Mouse (Mus musculus): ENCODE data around the gene Creb5.

Creb5 gene

DNA sequence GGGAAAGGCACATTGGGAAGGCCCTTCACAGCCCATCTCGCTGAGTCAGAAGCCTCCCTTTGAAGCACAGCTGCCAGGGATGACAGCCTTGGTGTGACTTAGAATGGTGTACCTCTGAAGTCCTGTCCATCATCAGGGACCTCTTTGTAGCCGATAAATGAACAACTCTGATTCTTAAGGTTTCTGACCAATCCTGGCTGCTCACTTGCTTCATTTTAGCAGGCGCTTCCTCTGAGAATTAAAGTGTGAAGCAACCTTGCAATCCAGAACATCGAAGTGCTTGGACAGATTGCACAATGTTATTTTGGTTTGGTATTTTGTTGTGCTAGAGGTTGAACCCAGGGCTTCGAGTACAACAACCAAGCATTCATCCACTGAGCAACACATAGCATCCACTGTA is 190.4 kb downstream of the Creb5 start:
- DNase-seq (ENCODE audit: extremely low read depth, insufficient read length, low spot score) = no peak

DNA sequence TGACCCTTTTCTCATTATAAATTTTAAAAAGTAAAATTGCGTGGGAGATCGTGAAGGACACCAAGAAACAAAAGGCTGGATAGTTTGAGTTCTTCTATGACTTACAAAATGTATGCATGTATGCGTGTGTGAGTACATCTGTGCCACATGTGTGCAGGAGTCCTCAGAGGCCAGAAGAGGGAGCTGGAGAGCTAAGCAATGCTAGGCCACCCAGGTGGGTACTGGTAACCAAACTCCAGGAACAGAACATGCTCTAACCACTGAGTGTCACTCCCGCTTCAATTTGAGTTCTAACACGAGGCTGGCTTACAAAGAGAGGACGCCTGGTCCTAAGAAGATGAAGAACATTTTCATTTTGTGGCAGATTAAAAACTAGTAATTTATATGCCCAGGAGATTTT is 203.8 kb downstream of the Creb5 start:
- DNase-seq (ENCODE audit: extremely low read depth, insufficient read length, low spot score) = no peak

DNA sequence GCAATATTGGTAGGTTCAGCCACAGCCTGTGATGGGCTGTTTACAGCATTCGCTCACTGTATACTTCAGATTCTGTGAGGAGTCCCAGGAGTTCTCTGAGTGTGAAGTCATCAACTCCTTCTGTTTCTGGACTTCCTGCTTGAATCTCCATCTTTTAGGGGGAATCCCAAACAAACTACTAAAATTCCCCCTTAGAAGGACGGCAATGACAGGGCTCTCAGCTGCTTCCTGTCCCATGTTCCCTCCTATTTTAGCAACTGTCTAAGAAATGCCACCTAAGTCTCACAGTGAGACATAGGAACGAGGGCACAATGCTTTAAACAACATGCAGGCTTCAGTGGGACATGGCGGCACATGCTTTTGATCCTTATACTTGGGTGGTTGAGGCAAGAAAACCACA is 204.3 kb downstream of the Creb5 start:
- no peak for DNase-seq (ENCODE audit: extremely low read depth, insufficient read length, low spot score)

DNA sequence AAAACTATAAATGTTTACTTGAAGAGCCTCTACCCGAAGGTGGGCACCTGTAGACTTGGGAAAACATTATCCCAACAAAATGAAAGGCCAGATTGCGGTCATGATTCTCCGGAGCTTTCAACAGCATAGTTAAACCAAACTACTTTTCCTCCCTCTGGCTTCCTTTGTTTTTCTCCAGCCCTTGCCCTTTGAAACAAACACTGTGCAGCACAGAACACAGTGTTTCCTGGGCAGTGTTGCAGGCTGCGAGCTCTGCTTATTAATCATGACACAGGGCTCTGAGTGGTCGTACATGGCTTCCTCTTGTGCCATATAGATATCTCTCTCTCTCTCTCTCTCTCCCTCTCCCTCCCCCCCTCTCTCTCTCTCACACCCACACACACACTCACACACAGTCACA is 206.8 kb downstream of the Creb5 start:
- DNase-seq (ENCODE audit: extremely low read depth, insufficient read length, low spot score) = no peak

DNA sequence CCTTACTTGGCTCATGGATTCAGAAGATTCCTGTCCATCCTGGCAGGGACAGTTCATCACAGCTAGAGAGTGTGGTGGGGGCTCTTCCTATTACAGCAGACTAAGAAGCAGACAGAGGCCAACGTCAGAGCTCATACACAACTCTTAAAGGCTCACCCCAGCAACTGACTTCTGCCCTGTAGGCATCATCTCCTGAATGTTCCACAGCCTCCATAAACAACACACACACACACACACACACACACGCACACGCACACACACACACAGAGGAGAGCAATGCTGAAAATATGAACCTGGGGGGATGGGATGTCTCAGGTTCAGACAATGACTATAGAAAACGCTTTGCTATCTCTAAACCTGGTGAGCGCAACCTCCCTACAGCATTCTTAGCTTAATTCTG is 208.6 kb downstream of the Creb5 start:
- DNase-seq (ENCODE audit: extremely low read depth, insufficient read length, low spot score) = no peak

DNA sequence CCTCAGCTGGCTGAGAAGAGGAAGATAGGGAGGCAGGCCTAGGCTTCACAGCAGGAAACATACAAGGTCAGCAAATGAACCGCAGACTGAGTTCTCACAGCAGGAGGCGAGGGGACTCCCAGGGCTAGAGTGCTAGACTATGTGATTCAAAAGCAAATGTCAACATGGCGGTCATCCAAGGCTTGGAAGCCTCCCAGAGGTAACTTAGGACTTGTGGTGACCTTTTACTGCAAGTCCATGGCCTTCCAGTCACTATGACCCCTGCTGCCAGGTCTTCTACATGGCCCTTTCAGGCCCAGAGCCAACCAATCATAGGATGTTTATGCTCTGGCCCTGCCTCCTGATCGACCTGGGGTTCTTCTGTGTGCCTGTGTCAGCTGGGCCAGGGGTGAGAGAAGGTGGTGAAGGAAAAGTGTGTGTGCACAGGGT is 209.3 kb downstream of the Creb5 start:
- no peak for DNase-seq (ENCODE audit: extremely low read depth, insufficient read length, low spot score)

DNA sequence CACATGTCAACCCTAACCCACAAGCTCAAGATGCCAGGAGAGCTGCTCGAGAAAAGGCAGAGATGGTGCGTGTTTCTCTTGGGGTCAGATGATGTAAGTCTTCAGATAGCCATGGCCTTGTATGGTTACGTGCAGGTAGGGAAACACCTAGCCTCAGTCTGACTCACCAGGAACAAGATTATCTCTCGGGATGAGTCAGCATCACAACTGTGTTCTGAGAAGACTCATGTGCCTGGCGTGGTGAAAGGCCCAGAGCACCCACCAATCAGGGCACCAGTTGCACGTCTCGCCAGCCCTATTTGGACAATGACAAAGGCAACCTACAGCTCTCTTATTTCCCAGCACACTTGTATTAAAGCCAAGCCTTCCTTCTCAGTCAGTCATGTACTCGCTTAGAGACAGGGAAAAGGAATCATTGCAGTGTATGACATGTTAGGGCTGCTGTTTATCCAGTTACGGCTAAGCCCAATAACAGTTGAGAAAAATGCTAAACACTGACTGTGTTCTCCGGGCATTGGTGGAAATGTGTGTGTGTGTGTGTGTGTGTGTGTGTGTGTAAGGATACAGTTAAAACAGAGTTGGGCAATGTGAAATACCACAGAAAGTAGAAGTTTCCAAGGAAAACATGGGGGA is 210.9 kb downstream of the Creb5 start:
- DNase-seq (ENCODE audit: extremely low read depth, insufficient read length, low spot score) = no peak

DNA sequence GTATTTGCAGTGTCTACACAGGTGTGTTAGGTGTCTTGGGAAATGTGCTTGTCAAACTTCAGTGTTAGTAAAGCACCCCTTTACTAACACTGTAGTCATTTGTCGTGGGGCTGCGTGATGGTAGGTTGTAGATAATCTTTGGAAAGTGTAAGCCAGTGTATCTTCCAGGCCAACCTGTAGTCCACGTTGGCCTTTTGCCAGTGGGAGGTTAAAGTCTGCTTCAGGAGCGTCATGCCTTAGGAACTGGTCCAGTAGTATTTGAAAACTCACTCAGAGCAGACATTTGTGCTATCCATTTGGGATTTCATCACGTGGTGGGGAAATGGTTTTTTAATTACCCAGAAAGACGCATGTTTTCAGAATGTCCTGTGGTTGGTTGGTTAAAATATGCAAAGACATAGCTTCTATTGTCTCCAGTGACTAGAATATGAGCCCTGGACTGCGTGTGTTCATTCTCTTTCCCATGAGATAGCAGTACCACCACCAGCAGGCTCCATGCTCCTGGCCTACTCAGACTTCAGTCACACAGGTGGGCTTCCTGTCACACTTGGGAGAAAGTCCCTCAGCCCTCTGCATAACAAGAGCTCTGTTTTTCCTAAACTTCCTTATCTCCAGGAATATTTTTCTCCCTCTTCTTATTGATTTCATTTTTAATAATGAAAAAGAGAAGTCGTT is 212.7 kb downstream of the Creb5 start:
- DNase-seq (ENCODE audit: extremely low read depth, insufficient read length, low spot score) = no peak

DNA sequence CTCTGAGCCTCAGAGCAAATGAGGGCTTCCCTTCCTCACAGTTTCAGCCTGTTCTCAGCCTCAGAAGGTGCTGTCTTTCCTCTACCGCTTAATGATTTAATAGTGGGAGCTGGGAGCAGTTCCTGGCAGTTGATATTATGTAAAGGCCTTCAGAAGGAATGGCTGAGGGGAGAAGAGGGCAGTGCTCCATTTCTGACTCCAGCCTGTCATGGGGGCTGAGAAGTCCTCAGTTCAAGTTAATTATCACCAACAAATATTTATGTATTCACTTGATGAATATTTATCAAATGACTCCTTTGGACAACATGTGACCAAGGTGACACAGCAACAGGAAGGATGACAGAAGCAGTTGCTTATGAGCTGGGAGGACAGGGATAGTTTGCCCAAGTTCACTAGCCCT is 214.2 kb downstream of the Creb5 start:
- DNase-seq (ENCODE audit: extremely low read depth, insufficient read length, low spot score) = no peak

DNA sequence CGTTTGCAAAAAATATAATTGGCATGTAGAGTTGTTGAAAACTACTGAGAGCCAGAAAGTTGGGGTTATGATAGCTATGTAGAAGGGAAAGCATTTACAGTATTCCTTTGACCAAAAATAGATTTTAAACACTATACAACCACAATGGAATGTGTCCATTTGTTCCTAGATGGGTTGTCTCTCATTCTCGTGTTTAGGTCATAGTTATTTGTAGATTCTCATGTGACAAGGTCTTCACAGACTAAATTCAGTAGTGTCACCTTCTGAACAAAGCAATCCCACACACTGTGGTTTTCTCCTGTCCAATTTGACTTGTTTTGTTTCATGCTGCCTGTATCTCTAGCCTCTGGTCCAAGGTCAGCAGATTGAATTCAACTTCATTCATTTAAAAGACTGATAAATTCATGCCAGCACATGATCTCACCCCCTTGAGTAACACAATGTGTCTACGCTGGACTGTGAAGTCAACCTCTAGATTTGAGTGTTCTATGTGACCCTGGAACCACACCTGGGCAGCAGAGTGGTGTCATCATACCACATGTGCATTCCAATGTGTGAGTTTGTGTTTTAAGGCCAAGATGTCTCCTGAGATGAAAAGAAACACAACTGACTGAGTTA is 220.0 kb downstream of the Creb5 start:
- no peak for DNase-seq (ENCODE audit: extremely low read depth, insufficient read length, low spot score)

DNA sequence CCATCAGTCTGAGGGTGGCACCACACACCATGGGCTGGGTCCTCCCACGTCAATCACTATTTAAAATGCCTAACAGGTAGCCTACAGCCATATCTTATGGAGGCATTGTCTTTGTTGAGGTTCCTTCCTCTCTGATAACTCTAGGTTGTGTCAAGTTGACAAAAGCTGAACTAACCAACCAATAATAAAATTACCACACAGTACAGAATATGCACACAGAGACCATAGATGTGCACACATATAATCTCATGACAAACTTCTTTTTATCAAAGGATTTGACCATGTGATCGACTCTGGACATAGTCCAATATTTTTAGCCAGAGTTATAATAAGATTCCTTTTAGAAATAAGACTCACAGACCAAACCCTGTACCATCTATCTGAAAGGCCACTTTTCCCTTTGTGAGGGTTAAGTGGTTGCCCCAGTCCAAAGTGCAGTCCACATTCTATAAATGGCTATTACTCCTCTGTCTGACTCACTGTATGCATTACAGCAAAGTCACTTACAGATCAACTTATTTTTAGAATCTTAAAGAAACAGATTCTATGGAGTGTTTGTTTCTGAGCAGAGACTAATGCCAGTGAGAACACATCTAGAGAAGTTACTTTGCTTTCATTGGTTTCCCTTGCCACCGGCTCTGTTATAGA is 221.9 kb downstream of the Creb5 start:
- DNase-seq (ENCODE audit: extremely low read depth, insufficient read length, low spot score) = no peak

DNA sequence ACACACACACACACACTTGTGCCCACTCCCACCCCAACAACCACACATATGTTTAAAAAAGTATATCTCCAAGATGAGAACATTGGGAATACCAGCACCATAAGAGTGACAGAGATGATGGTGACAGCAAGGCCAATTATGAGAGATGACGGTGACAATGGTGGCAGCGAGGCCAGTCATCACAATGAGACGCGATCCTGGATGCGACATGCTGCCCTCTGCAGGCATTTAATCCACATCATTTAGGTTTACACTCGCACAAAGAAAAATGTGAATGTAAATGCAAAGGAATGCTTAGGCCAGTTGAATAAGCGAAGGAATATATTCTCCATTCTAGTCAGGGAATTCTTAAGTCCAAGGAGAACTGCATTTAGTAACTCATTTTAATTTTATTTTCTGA is 222.9 kb downstream of the Creb5 start:
- no peak for DNase-seq (ENCODE audit: extremely low read depth, insufficient read length, low spot score)

DNA sequence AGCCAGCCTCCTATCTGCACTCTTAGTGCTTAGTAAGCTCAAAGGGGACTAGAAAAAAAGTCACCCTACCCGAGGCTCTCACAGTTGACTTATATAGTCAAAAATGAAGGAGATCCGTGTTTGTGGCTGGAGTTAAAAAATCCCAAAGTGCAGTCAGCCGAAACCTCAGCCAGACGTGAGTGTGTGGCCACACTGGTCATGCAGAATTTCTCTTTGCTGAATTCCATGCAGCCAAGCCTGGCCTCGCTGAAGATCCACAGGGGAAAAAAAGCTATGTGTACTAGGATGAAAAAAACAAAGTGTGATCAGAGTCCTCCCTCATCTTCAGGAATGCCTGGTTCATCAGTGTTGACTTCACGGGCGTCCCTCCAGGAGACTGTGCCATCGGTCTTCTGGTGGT is 225.2 kb downstream of the Creb5 start:
- no peak for DNase-seq (ENCODE audit: extremely low read depth, insufficient read length, low spot score)

DNA sequence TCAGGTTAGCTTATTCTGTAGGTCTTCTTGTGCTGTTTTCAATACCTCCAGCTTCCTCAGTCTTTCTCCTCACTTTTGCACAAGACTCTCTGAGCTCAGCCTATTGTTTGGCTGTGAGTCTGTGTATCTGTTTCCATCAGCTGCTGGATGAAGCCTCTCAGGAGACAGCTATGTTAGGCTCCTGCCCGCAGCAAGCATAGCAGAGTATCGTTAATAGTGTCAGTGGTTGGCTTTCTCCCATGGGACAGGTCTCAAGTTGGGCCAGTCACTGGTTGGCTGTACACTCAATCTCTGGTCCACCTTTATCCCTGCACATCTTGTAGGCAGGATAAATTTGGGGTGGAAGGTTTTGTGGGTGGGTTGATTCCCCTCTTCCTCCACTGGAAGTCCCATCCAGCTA is 226.3 kb downstream of the Creb5 start:
- DNase-seq (ENCODE audit: extremely low read depth, insufficient read length, low spot score) = no peak

DNA sequence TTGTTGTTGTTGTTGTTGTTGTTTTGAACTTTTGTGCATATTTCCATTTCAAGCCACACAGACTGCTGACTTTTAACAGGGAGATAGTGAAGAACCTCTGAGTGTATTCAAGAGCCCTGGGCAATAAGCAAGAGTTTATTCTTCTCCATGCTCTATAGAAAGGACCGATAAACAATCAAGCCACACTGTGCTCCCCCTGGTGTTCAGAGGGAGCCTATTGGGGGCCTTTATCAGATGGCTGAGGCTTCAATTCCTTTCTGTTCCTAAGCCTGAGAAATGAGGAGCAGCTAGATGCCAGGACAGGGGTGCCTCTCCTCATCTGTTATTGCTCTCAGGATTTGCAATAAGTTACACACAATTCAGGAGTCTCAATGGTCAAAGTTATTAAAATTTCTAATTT is 227.8 kb downstream of the Creb5 start:
- no peak for DNase-seq (ENCODE audit: extremely low read depth, insufficient read length, low spot score)

DNA sequence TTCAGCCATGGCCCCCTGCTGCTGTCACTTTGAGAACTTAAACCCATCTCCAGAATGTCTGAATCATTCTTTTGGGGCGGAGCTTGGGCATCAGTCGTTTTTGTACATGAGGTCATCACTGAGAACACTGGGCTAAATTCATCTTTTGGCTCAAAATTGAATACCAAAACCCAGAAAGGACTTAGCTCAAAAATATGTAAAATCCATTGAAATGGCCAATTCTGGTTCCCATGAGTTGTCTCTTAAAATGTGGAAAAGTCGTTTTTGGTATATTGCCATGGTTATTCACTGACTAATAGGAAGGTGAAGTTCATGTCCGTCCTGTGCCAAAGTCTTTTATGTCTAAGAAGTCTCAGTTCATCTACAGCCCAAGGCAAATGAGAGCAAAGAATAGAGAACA is 228.5 kb downstream of the Creb5 start:
- no peak for DNase-seq (ENCODE audit: extremely low read depth, insufficient read length, low spot score)

DNA sequence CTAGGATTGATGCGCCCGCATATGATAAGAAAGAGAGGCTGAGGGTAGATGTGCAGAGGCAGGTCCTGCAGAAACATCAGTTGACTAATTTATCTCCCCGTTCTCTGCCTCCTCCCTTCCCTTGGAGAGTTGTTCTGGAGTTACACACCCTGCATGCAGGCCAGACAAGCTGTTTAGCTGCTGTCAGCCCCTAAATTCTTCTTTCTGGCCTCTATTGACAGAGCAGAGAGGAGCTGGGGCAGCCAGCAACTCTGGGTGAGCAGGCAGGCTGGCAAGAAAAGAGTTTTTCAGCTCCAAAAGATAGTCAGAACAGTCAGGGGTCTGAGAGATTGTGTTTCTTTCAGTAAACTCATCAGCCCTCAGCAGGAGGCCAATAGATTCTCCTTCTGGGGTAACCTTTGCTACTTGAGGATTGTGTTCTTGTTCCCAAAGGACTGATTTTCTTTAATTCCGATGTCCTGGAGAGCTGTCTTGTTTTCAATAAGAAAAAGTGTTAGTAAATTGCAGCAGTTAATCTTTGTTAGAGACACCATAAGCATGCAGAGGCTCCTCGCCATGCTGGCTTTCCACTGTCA is 230.4 kb downstream of the Creb5 start:
- no peak for DNase-seq (ENCODE audit: extremely low read depth, insufficient read length, low spot score)

DNA sequence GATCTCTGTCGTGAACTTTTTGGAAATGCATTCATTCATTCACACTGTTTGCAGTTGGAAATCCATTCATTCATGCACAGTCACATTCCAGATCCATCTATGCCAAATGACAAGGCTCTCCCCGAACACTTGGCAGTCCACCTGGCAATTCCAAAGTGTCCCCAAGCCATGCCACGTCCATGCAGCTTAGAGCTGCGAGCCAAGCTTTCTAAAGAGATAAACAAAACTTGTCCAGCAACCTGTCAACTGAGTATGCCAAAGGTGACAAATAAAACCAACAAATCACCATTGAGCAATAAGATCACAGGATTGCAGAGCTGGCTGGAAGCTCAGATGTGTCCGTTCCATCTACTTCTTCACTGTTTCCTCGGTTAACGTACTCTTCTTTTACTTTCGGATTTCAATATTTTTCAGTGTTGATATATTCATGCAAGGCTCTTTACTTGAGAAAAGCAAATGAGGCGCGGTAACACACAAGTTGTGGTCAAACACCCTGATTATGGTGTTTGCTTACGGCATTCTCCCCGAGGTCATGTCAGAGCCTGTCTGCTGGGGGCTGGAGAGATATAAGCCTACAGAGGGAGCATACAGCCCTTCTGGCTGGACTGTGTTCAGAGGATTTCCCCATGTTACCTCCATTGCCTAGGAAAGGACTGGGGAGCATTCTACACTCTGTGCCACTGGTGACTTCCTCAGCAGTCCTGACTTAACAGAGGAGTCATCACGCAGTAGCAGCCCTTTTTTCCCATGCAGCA is 236.8 kb downstream of the Creb5 start:
- no peak for DNase-seq (ENCODE audit: extremely low read depth, insufficient read length, low spot score)

DNA sequence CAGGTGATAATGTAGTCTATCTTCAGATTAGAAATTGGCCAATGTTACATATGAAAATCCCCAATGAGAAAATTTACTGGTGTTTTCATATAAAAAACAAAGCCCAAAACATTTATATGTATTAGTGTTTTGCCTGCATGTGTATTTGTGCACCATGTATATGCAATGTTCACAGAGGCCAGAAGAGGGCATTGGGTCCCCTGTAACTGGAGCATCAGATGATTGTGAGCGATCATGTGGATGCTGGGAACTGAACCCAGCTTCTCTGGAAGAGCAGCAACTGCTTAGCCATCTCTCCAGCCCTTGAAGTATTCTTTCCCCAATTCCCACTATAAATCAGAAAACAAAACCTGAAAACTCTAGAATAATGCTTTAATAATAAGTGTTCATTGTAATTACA is 239.4 kb downstream of the Creb5 start:
- DNase-seq (ENCODE audit: extremely low read depth, insufficient read length, low spot score) = no peak

DNA sequence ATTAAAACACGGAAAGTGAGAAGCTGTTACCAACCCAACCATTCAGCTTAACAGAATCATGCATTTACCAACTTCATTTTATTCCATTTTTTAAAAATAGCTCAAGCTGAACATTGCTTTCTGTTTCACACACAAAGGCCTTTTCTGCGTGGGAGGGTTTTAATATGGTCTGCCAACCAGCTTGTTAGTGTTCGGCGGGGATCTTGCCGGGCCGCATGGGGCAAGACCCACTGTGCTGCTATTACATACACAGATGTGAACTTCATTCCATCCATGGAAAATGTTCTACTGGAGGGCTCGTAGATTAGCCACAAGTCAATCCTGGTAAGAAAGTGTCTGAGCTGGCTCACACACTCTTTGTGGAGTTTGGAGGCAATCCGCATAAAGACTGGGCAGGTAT is 243.7 kb downstream of the Creb5 start:
- DNase-seq (ENCODE audit: extremely low read depth, insufficient read length, low spot score) = no peak

DNA sequence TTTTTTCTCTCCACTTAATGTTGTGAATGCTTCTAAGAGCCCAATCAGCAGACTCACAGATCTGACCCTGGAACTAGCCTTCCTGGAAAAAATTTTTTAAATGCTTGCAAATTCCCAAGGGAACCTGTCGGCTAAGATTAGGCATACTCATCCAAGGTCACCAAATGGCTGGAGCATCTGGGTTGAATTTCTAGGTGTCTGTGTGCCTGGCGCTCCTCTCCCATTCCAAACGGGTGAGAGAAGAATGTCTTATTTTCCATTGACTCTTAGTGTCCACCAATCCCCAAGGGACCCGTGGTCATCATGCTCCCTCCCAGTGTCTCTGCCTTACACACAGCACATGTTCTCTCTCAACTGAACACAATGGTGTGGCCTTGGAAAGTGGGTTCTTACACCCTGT is 244.4 kb downstream of the Creb5 start:
- DNase-seq (ENCODE audit: extremely low read depth, insufficient read length, low spot score) = no peak

Measured in 3134 (cell line).